Mouse (Mus musculus) small intestine, adult 2 months (tissue): Measurements from ENCODE around the gene Slc35e3. TPM values are rescaled to one million over a fixed set of nuclear protein-coding genes. Genes with fewer than 3 reads are reported as not detected.

Source experiments
- H3K27ac ChIP-seq: fragments of 200-500 bp; 2 replicates; pipeline ENCODE4 v1.5.1; 2012; ENCODE audit warnings: low read depth, low read length, control low read depth, inconsistent platforms; ENCODE audit not compliant: insufficient read depth
- H3K27me3 ChIP-seq: fragments of 200-500 bp; 2 replicates; pipeline ENCODE4 v1.6.1; 2012; ENCODE audit warnings: mild to moderate bottlenecking, moderate library complexity, low read length, inconsistent platforms; ENCODE audit not compliant: control insufficient read depth, insufficient read depth
- H3K36me3 ChIP-seq: fragments of 200-500 bp; 2 replicates; pipeline ENCODE4 v1.6.1; 2012; ENCODE audit warnings: mild to moderate bottlenecking, low read length, control low read depth, inconsistent platforms; ENCODE audit not compliant: control insufficient read depth, insufficient read depth
- H3K4me1 ChIP-seq: fragments of 200-500 bp; 2 replicates; pipeline ENCODE4 v1.6.1; 2012; ENCODE audit warnings: low read length, inconsistent platforms, mixed read lengths; ENCODE audit not compliant: control insufficient read depth, insufficient read depth, insufficient read length
- H3K4me3 ChIP-seq: fragments of 200-500 bp; 2 replicates; pipeline ENCODE4 v1.5.1; 2012; ENCODE audit warnings: low read depth, mild to moderate bottlenecking, control low read depth, inconsistent platforms, low read length, moderate library complexity
- CTCF ChIP-seq: fragments of 200-500 bp; IDR thresholded peaks from 2 replicates; pipeline ENCODE4 v1.5.1; 2012; ENCODE audit warnings: low read depth, mild to moderate bottlenecking, control low read depth, inconsistent platforms, low read length, moderate library complexity, mixed read lengths; ENCODE audit not compliant: insufficient replicate concordance, insufficient read length; ENCODE audit errors: extremely low read depth
- POLR2A ChIP-seq: fragments of 200-500 bp; IDR thresholded peaks from 2 replicates; pipeline ENCODE4 v1.6.1; 2012; ENCODE audit warnings: low read depth, mild to moderate bottlenecking, control low read depth, inconsistent platforms, low read length, moderate library complexity
- WGBS: fragments of 180-500 bp; shearing (Covaris S2); methylation state at CpG from one replicate; pipeline ENCODE4 v1.1.7; 2018; 5-methylcytosine and 5-hydroxymethylcytosine counted together
- polyA plus RNA-seq: library from polyadenylated mRNA; depleted of rRNA; stranded (reverse); fragments of >200 nt; gene quantifications from 2 replicates; pipeline ENCODE4 v1.2.3, GENCODE M21; 2012

Gene Slc35e3
- polyA plus RNA-seq, 1 experiment = 6.2 TPM

DNA sequence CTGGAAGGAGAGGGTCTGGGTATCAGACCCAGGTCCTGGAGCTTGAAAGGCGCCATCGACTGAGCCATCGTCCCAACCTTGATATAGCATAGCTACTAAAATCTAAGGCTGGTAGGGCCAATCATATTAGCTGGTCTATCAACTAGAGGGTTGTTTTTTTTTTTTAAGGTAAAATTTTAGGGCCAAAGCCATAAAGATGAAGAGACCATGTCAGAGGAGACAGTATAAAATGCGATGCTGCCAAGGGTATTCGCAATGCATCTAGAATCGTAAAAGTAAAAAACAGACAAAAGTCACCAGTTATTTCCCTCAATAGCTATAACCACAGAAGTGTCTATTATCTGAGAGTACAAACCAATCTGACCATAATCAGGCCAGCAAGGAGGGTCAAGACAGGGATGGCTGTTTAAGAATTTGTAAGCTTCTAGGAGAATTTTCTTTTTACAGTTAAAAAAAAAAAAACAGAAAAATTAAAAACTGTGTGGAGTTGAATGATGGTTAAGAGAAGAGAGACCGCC lies 6.2 kb upstream of the Slc35e3 start:
- 95% methylated on average over 7 of the region's 7 CpGs for WGBS
- H3K27ac ChIP-seq = no peak overlapping the region
- TF ChIP-seq POLR2A (no peak), CTCF (no peak)
- H3K36me3 ChIP-seq = peaks cover 32% of the 10 kb centered on the region
- no peaks in the 10 kb centered on the region for H3K27me3 ChIP-seq
- H3K4me1 ChIP-seq = no peaks in the 10 kb centered on the region
- H3K4me3 ChIP-seq = no peak overlapping the region

DNA sequence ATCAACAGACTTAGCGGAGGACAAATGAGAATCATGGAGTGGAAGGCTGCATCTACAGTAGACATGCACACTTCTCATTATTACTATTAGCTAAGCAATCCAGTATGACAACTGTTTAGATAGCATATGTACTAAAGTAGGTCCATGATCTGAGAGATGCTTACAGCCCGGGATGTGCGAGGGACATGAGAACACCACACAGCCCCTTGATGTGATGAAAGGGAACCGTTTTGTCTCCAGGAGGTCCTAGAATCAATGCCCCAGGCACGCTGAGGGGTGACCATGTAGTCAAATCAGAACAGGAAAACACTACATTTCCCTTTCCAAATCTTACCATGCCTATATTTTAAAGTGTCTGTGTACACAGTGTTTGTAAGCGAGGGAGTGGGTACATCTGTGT lies 5.6 kb upstream of the Slc35e3 start:
- no peak overlapping the region for H3K4me3 ChIP-seq
- H3K36me3 ChIP-seq = peaks cover 28% of the 10 kb centered on the region
- H3K4me1 ChIP-seq = no peaks in the 10 kb centered on the region
- 98% methylated on average over 6 of the region's 6 CpGs for WGBS
- no peak overlapping the region for H3K27ac ChIP-seq
- TF ChIP-seq CTCF = no peak
- TF ChIP-seq POLR2A = no peak
- H3K27me3 ChIP-seq = no peaks in the 10 kb centered on the region

- no peaks in the 10 kb centered on the region for H3K27me3 ChIP-seq
- no peak for TF ChIP-seq CTCF
- TF ChIP-seq POLR2A = no peak
- WGBS = 97% methylated on average over 14 of the region's 14 CpGs
- H3K4me1 ChIP-seq = no peaks in the 10 kb centered on the region
- H3K4me3 ChIP-seq = no peak overlapping the region
- no peak overlapping the region for H3K27ac ChIP-seq
- H3K36me3 ChIP-seq = peaks cover 25% of the 10 kb centered on the region
Observed at GRCm38 (mm10) chr10:117751282-117751610, 5.1 kb upstream of the Slc35e3 start.

DNA sequence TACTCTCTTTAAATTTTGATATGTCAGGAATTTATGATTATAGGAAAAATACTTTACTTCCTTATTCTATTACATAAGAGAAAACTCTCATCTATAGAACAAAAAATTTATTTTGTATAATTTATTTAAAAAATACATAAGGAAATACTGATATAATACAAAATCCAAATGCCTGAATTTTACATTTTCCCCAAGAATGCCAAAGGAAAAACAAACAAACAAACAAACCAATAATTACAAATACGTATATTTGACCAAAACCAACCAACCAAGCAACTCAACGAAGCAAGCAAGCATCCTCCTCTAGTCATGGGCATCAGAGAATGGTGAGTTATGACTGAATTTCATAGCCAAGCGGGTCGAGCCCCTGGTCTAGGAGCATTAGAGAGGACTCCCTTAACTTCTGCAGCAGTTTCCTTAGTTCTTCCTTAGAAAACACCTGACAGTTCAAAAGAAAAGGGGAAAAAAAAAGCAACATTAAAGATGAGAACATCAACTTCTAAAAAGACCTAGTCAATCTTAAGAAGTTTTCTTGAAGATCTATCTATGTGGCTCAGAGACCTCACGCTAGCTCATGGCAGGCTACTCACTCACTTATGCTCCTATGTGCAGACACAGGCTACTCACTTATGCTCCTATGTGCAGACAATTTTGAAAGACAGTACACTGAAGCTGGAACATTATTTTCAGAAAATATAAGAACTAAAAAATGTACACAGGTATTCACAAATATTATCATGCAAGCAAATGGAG lies 4.5 kb upstream of the Slc35e3 start:
- 98% methylated on average over 5 of the region's 5 CpGs for WGBS
- Histone ChIP-seq H3K27me3 (no peaks in the 10 kb centered on the region), H3K4me1 (no peaks in the 10 kb centered on the region), H3K36me3 (peaks cover 25% of the 10 kb centered on the region), H3K4me3 (no peak overlapping the region), H3K27ac (no peak overlapping the region)
- TF ChIP-seq CTCF (no peak), POLR2A (no peak)

- TF ChIP-seq CTCF (no peak), POLR2A (no peak)
- no peaks in the 10 kb centered on the region for H3K4me1 ChIP-seq
- WGBS = 94% methylated on average over 14 of the region's 14 CpGs
- H3K27ac ChIP-seq = no peak overlapping the region
- no peaks in the 10 kb centered on the region for H3K27me3 ChIP-seq
- no peak overlapping the region for H3K4me3 ChIP-seq
- H3K36me3 ChIP-seq = peaks cover 23% of the 10 kb centered on the region
Observed at GRCm38 (mm10) chr10:117749787-117750343, 3.7 kb upstream of the Slc35e3 start.

DNA sequence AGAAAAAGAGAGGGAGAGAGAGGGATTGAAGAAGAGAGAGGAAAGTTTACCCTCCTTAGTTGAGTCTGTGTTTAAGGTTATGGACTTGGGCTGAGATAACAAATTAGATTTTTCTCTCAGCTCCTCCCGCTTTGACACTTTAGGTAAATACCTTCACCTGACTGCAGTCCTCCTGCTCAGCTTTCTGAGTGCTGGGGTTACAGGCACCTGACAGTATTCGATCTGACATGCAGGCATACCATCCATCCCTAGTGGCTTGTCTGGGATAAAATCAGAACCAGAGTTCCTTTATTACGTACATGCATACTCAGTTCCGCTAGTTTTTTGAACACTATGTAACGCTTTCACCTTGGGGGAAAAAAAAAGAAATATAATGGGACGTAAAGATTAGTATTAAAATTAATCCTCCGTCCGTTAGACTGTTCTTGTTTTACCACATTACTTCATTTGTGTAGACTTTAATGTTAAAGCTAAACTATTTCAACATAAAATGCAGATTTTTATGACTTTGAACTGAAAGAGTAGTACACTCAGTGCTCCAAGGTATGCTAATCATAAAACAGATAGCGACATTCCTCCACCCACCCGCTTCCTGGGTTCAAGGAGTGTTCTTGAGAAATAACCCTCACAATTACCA lies 3.0 kb upstream of the Slc35e3 start:
- WGBS = 97% methylated on average over 10 of the region's 10 CpGs
- H3K4me1 ChIP-seq = no peaks in the 10 kb centered on the region
- peaks cover 23% of the 10 kb centered on the region for H3K36me3 ChIP-seq
- H3K4me3 ChIP-seq = no peak overlapping the region
- H3K27me3 ChIP-seq = no peaks in the 10 kb centered on the region
- no peak overlapping the region for H3K27ac ChIP-seq
- TF ChIP-seq POLR2A (no peak), CTCF (no peak)

- H3K27ac ChIP-seq = no peak overlapping the region
- H3K4me3 ChIP-seq = no peak overlapping the region
- H3K4me1 ChIP-seq = no peaks in the 10 kb centered on the region
- WGBS = 86% methylated on average over 10 of the region's 10 CpGs
- no peaks in the 10 kb centered on the region for H3K27me3 ChIP-seq
- H3K36me3 ChIP-seq = peaks cover 21% of the 10 kb centered on the region
- TF ChIP-seq CTCF (no peak), POLR2A (no peak)
Observed at GRCm38 (mm10) chr10:117748276-117749049, 2.3 kb upstream of the Slc35e3 start.
